Mouse (Mus musculus) heart, adult 2 months (tissue): ENCODE data around the gene Pcdh15. TPM values are rescaled to one million over a fixed set of nuclear protein-coding genes. Genes with fewer than 3 reads are reported as not detected.

Source experiments
- DNase-seq, 2 experiments: peaks; one replicate each; pipeline ENCODE4 v3.0.0; 2021
- H3K27ac ChIP-seq: fragments of 200-600 bp; 2 replicates; pipeline ENCODE4 v1.8.1; 2022
- H3K27me3 ChIP-seq: fragments of 200-500 bp; 2 replicates; pipeline ENCODE4 v1.6.1; 2012; ENCODE audit warnings: mild to moderate bottlenecking, low read length, inconsistent platforms, mixed read lengths; ENCODE audit not compliant: control insufficient read depth, insufficient read depth
- H3K36me3 ChIP-seq: fragments of 200-500 bp; 2 replicates; pipeline ENCODE4 v1.6.1; 2012; ENCODE audit warnings: low read length, inconsistent platforms; ENCODE audit not compliant: control insufficient read depth, insufficient read depth
- H3K4me1 ChIP-seq: fragments of 200-500 bp; 2 replicates; pipeline ENCODE4 v1.6.1; 2011; ENCODE audit warnings: low read length; ENCODE audit not compliant: control insufficient read depth, insufficient read depth
- H3K4me3 ChIP-seq: fragments of 200-600 bp; 2 replicates; pipeline ENCODE4 v1.8.1; 2022
- H3K79me2 ChIP-seq: fragments of 200-500 bp; replicated peaks from 2 replicates; pipeline ENCODE4 v1.6.1; 2012; ENCODE audit warnings: mild to moderate bottlenecking, inconsistent platforms, low read length, moderate library complexity, mixed read lengths; ENCODE audit not compliant: control insufficient read depth, insufficient read depth
- H3K9ac ChIP-seq: fragments of 200-500 bp; 2 replicates; pipeline ENCODE4 v1.6.1; 2012; ENCODE audit warnings: low read depth, mild to moderate bottlenecking, control low read depth, inconsistent platforms, low read length, mixed read lengths
- CTCF ChIP-seq: fragments of 200-600 bp; IDR thresholded peaks from 2 replicates; pipeline ENCODE4 v1.8.1; 2022; ENCODE audit warnings: antibody characterized with exemption, mild to moderate bottlenecking, moderate library complexity
- EP300 ChIP-seq: fragments of 200-500 bp; IDR thresholded peaks from 2 replicates; pipeline ENCODE4 v1.6.1; 2011; ENCODE audit warnings: low read depth, low read length, control low read depth; ENCODE audit not compliant: insufficient read depth
- POLR2A ChIP-seq: fragments of 200-500 bp; IDR thresholded peaks from 2 replicates; pipeline ENCODE4 v1.6.1; 2011; ENCODE audit warnings: mild to moderate bottlenecking, low read depth, low read length, control low read depth; ENCODE audit not compliant: insufficient read depth
- WGBS: fragments of 180-500 bp; shearing (Covaris S2); methylation state at CpG from one replicate; pipeline ENCODE4 v1.1.7; 2018; 5-methylcytosine and 5-hydroxymethylcytosine counted together
- intact Hi-C: fragments of 180-260 bp; cut with DNase I; formaldehyde crosslinking; loops from one replicate; pipeline ENCODE4 v1.15.1; 2025
- polyA plus RNA-seq: library from polyadenylated mRNA; depleted of rRNA; stranded (reverse); fragments of >200 nt; gene quantifications from 2 replicates; pipeline ENCODE4 v1.2.3, GENCODE M21; 2012
- total RNA-seq, 2 experiments: library from RNA; stranded (reverse); gene quantifications; 2 replicates each; pipeline ENCODE4 v1.2.3; 2021

Gene Pcdh15
- total and polyA plus RNA-seq, 3 experiments: 0.61 to 0.89 (median 0.68) TPM

GRCm38 (mm10) chr10:74305439-74306158 lies 1206.5 kb downstream of the Pcdh15 start:
- WGBS: 54% methylated on average over 5 of the region's 5 CpGs
- intact Hi-C loops: no loop called here

GRCm38 (mm10) chr10:74307035-74307434 lies 1207.9 kb downstream of the Pcdh15 start:
- Histone ChIP-seq H3K4me3 (no peak overlapping the region), H3K9ac (no peak overlapping the region), H3K4me1 (no peaks in the 10 kb centered on the region), H3K36me3 (no peaks in the 10 kb centered on the region), H3K27me3 (no peaks in the 10 kb centered on the region), H3K79me2 (no peaks in the 10 kb centered on the region), H3K27ac (no peak overlapping the region)
- intact Hi-C loops: no loop called here
- DNase-seq: no peak
- WGBS: 80% methylated on average over 3 of the region's 3 CpGs
- TF ChIP-seq EP300: no peak
- TF ChIP-seq POLR2A: no peak
- TF ChIP-seq CTCF: no peak

More at GRCm38 (mm10) chr10:74305439-74306158, 1206.5 kb downstream of the Pcdh15 start:
- no peak overlapping the region for H3K27ac ChIP-seq
- no peak overlapping the region for H3K4me3 ChIP-seq
- no peak for DNase-seq
- no peak for TF ChIP-seq POLR2A
- TF ChIP-seq CTCF: no peak
- no peak for TF ChIP-seq EP300
- no peak overlapping the region for H3K9ac ChIP-seq
- H3K4me1 ChIP-seq: no peaks in the 10 kb centered on the region
- no peaks in the 10 kb centered on the region for H3K79me2 ChIP-seq
- no peaks in the 10 kb centered on the region for H3K27me3 ChIP-seq
- H3K36me3 ChIP-seq: no peaks in the 10 kb centered on the region

- Histone ChIP-seq H3K27ac (no peak overlapping the region), H3K4me1 (no peaks in the 10 kb centered on the region), H3K79me2 (no peaks in the 10 kb centered on the region), H3K27me3 (no peaks in the 10 kb centered on the region), H3K4me3 (no peak overlapping the region), H3K36me3 (no peaks in the 10 kb centered on the region), H3K9ac (no peak overlapping the region)
- WGBS: 39% methylated on average over 2 of the region's 2 CpGs
- intact Hi-C loops: no loop called here
- no peak for TF ChIP-seq EP300
- no peak for TF ChIP-seq POLR2A
- TF ChIP-seq CTCF: no peak
- no peak for DNase-seq
Observed at GRCm38 (mm10) chr10:74316091-74316490, 1216.9 kb downstream of the Pcdh15 start.

- 87% methylated on average over 7 of the region's 7 CpGs for WGBS
- no peak for TF ChIP-seq POLR2A
- TF ChIP-seq EP300: no peak
- TF ChIP-seq CTCF: no peak
- Histone ChIP-seq H3K27ac (no peak overlapping the region), H3K4me1 (no peaks in the 10 kb centered on the region), H3K79me2 (no peaks in the 10 kb centered on the region), H3K36me3 (no peaks in the 10 kb centered on the region), H3K27me3 (no peaks in the 10 kb centered on the region), H3K4me3 (no peak overlapping the region), H3K9ac (no peak overlapping the region)
- intact Hi-C loops: no loop called here
- DNase-seq: no peak
Observed at GRCm38 (mm10) chr10:74335412-74335811, 1236.3 kb downstream of the Pcdh15 start.

GRCm38 (mm10) chr10:74339247-74340160 lies 1240.4 kb downstream of the Pcdh15 start:
- Histone ChIP-seq H3K27ac (no peak overlapping the region), H3K36me3 (no peaks in the 10 kb centered on the region), H3K4me3 (no peak overlapping the region), H3K27me3 (no peaks in the 10 kb centered on the region), H3K79me2 (no peaks in the 10 kb centered on the region), H3K9ac (no peak overlapping the region), H3K4me1 (no peaks in the 10 kb centered on the region)
- no peak for TF ChIP-seq CTCF
- no peak for TF ChIP-seq EP300
- TF ChIP-seq POLR2A: no peak
- WGBS: 51% methylated on average over 3 of the region's 3 CpGs
- intact Hi-C loops: no loop called here
- no peak for DNase-seq

- H3K27ac ChIP-seq: no peak overlapping the region
- no peaks in the 10 kb centered on the region for H3K4me1 ChIP-seq
- no peak overlapping the region for H3K9ac ChIP-seq
- WGBS: 61% methylated on average over 5 of the region's 5 CpGs
- H3K79me2 ChIP-seq: no peaks in the 10 kb centered on the region
- no peaks in the 10 kb centered on the region for H3K36me3 ChIP-seq
- no peak for DNase-seq
- no peak for TF ChIP-seq CTCF
- no peak for TF ChIP-seq POLR2A
- no peak for TF ChIP-seq EP300
- intact Hi-C loops: no loop called here
- no peak overlapping the region for H3K4me3 ChIP-seq
- H3K27me3 ChIP-seq: no peaks in the 10 kb centered on the region
Observed at GRCm38 (mm10) chr10:74359526-74359925, 1260.4 kb downstream of the Pcdh15 start.
